24 mouse cellular contexts compared by ENCODE assay signal in genomic region chr10:43339811-43340210, GRCm38 (mm10).
DNase-seq lines count a peak whose midpoint lies in the region; ATAC-seq lines count a peak whose summit lies in the region.
"Had no signal": no experiment of that assay in that cellular context is flagged by ENCODE, and none has a peak within 500 bp of the region (broad histone marks: within the 10 kb centered on the region; RNA-seq: fewer than 3 reads in every experiment).

No protein-coding gene starts in this region.

- DNase-seq in thymus, postnatal 0 days (ENCODE audit: low spot score): peak; percentile 37
- no peak for DNase-seq in thymus, adult 18-20 months
- peak; percentile 30 for DNase-seq in induced T-regulatory cell, adult 2 months (ENCODE audit: low read depth)
- no peak for DNase-seq in right cerebral cortex, postnatal 36 days (ENCODE audit: low spot score in 2 of 2)
- no peak for DNase-seq in kidney, postnatal 10 days
- no peak for DNase-seq in cerebellum, adult 8-10 months
- DNase-seq: adrenal gland, adult 2 months; adrenal gland, postnatal 36 days; cerebellum, adult 18-20 months; cerebellum, postnatal 14 days; gastrocnemius, postnatal 25 days; heart, adult 18-20 months; heart, postnatal 4 days; kidney, adult 2 months; kidney, postnatal 4 days; liver, postnatal 0 days; midbrain, embryonic 14.5 days; right cerebral cortex, postnatal 4 days had no signal

- ATAC-seq in CD4-positive, CD25-positive, alpha-beta regulatory T cell, adult 4 months: peak; percentile 54
- ATAC-seq: activated CD4-positive, CD25-positive, alpha-beta regulatory T cell, adult 4 months; forebrain, embryonic 14.5 days; inflammation-experienced regulatory T-cells, adult 6 months; liver, embryonic 12.5 days; liver, postnatal 0 days; lung, postnatal 0 days had no signal

Comparison
In these comparisons a context has a peak if more than half of its experiments do, and no peak if none do; other contexts are left out.
1. DNase-seq: peak in thymus, postnatal 0 days (single experiment) and induced T-regulatory cell, adult 2 months (single experiment); none in thymus, adult 18-20 months (0 of 2), right cerebral cortex, postnatal 36 days (0 of 2), kidney, postnatal 10 days (single experiment) and cerebellum, adult 8-10 months (single experiment).